Mouse (Mus musculus) liver, postnatal 0 days (tissue): Measurements from ENCODE around the gene Gp9. TPM values are rescaled to one million over a fixed set of nuclear protein-coding genes. Genes with fewer than 3 reads are reported as not detected.

Experiments
- ATAC-seq: fragments of 200-750 bp; cut with Nextera tagmentation; 2 replicates; pipeline ENCODE4 v1.8.0; 2017; ENCODE audit warnings: mild to moderate bottlenecking, moderate library complexity
- DNase-seq: peaks from one replicate; pipeline ENCODE4 v3.0.0-alpha.2; 2016
- H3K27ac ChIP-seq: fragments of 300-500 bp; sonication (generic); 2 replicates; pipeline ENCODE4 v1.5.1; 2014; ENCODE audit warnings: antibody characterized with exemption, moderate library complexity, mild to moderate bottlenecking, low read depth
- H3K27me3 ChIP-seq: fragments of 300-500 bp; sonication (generic); 2 replicates; pipeline ENCODE4 v1.6.1; 2014; ENCODE audit warnings: low read length, control low read depth, mixed read lengths; ENCODE audit not compliant: insufficient read depth
- H3K36me3 ChIP-seq: fragments of 300-500 bp; sonication (generic); replicated peaks from 2 replicates; pipeline ENCODE4 v1.6.1; 2014; ENCODE audit warnings: mild to moderate bottlenecking, control low read depth, low read length, moderate library complexity, mixed read lengths; ENCODE audit not compliant: insufficient read depth
- H3K4me1 ChIP-seq: fragments of 300-500 bp; sonication (generic); 2 replicates; pipeline ENCODE4 v1.6.1; 2014; ENCODE audit warnings: antibody characterized with exemption, mild to moderate bottlenecking, control low read depth; ENCODE audit not compliant: insufficient read depth
- H3K4me2 ChIP-seq: fragments of 300-500 bp; sonication (generic); 2 replicates; pipeline ENCODE4 v1.6.1; 2014; ENCODE audit warnings: low read depth, mild to moderate bottlenecking, low read length, moderate library complexity, mixed read lengths
- H3K4me3 ChIP-seq: fragments of 300-500 bp; sonication (generic); 2 replicates; pipeline ENCODE4 v1.5.1; 2014; ENCODE audit warnings: low read depth, low read length
- H3K9ac ChIP-seq: fragments of 300-500 bp; sonication (generic); replicated peaks from 2 replicates; pipeline ENCODE4 v1.6.1; 2014; ENCODE audit warnings: mild to moderate bottlenecking, moderate library complexity
- H3K9me3 ChIP-seq: fragments of 300-500 bp; sonication (generic); 2 replicates; pipeline ENCODE4 v1.6.1; 2016; ENCODE audit warnings: mild to moderate bottlenecking, control low read depth, low read length, mixed read lengths
- CTCF ChIP-seq: sonication (generic); IDR thresholded peaks from 2 replicates; pipeline ENCODE4 v1.5.1; 2016; ENCODE audit warnings: antibody characterized with exemption, low read depth
- EP300 ChIP-seq: IDR thresholded peaks from 2 replicates; pipeline ENCODE4 v1.6.1; 2016; ENCODE audit warnings: antibody characterized with exemption, low read depth, mild to moderate bottlenecking
- WGBS: fragments of 180-500 bp; shearing (Covaris S2); extraction: QIAGEN DNeasy Blood & Tissue Kit; methylation state at CpG from one replicate; pipeline ENCODE4 v1.1.7; 2014; ENCODE audit not compliant: insufficient replicate concordance; 5-methylcytosine and 5-hydroxymethylcytosine counted together
- polyA plus RNA-seq: library from polyadenylated mRNA; unstranded; fragments of >200 nt; fragmentation: Nextera tagmentation; extraction: Ambion mirVana; gene quantifications from 2 replicates; pipeline ENCODE4 v1.2.1, GENCODE M21; 2015

The Gp9 gene
- polyA plus RNA-seq, 1 experiment from 2014 or later = 38.0 TPM

DNA sequence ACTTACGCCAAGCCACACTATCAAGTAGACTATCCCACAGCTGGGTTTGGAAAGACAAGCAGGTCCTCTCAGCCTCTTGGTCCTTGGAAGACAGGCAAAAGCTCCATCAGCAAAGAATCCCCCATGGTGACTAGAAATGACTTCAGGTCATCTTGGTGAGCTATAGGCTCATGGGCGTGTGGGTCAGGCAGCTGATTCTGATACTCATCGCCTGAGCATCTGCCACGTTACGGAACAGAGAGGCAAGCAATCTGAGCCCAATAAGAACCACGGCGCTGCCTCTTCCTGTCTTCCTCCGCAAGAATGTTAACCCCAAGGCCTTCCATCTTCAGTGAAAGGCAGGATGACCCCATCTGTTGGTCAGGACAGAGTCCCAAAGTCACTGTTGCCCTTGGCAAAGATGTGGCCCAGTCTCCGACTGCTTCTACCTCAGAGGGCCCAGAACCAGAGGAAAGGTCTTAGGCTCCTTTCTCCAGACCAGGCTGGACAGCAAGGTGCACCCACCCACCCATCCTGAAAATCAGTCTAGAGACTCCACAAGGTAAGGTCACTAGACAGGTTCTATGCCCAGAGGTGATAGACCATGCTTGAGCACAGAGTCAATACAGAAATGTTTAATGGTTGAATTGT lies 10.5 kb downstream of the Gp9 start:
- Histone ChIP-seq H3K9me3 (no peaks in the 10 kb centered on the region), H3K4me2 (no peak overlapping the region), H3K4me3 (no peak overlapping the region), H3K36me3 (peaks cover 30% of the 10 kb centered on the region), H3K27ac (peak overlapping the region; percentile 92), H3K9ac (no peak overlapping the region), H3K27me3 (no peaks in the 10 kb centered on the region), H3K4me1 (peaks cover 49% of the 10 kb centered on the region)
- ATAC-seq (no peak), DNase-seq (no peak)
- 89% methylated on average over 9 of the region's 9 CpGs for WGBS
- TF ChIP-seq CTCF (no peak), EP300 (no peak)

DNA sequence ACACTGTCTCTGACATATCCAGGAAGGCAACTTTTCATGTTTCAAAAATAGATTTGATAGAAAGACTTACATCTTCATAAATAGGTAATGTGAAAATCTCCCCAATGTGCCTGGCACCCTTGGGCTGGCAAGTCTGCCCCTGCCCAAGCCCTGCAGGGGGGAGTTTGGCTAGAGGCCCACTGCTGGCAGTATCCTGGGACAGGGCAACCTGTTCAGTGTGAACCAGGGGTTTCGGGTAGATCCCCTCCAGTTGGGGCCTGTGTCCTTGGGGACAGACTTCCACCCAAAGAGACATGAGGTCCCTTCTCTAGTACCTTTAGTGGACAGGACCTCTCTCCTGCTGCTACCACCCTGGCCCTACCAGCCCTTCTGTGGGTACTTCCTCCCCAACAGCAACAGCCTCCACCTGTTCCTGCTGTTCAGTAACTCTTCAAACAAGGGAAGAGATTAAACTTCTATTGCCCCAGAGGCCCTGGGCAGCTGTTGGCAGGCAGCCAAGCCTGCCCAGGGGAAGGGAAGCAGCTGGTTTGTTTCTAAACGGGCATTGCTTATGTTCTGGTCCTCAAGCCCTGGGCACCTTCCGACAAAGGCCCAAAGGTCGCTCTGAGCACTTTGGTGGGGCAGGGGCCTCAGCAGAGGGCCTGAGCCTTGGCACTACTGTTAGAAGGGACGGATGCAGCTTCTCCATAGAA lies 11.2 kb downstream of the Gp9 start:
- H3K4me3 ChIP-seq = no peak overlapping the region
- peak overlapping the region; percentile 60 for H3K9ac ChIP-seq
- no peaks in the 10 kb centered on the region for H3K27me3 ChIP-seq
- peak overlapping the region; percentile 52 for H3K4me2 ChIP-seq
- peaks cover 37% of the 10 kb centered on the region for H3K36me3 ChIP-seq
- H3K4me1 ChIP-seq = peaks cover 49% of the 10 kb centered on the region
- peak; percentile 80 for DNase-seq
- H3K9me3 ChIP-seq = no peaks in the 10 kb centered on the region
- WGBS = 30% methylated on average over 5 of the region's 5 CpGs
- TF ChIP-seq EP300 = no peak
- no peak for TF ChIP-seq CTCF
- H3K27ac ChIP-seq = peak overlapping the region; percentile 92
- peak; percentile 32 for ATAC-seq

DNA sequence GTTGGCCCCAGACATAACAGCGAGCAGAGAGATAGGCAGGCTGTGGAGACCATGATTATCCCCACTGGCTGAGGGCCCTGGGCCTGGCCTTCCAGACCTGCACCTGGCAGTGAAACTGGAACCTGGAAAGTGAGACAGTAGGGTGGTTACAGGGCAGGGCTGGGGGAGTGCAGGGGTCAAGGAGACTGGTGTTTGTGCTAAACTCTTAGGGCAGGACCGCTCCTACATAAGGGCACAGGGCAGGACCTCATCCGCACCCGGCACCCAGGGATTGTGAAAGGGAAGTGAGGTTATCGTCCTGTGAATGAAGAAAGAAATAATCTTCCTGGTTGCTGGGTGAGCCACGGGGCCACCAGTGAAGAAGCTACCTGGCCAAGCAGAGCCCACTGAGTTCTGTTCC lies 11.9 kb downstream of the Gp9 start:
- Histone ChIP-seq H3K4me3 (no peak overlapping the region), H3K27me3 (no peaks in the 10 kb centered on the region), H3K9ac (peak overlapping the region; percentile 60), H3K27ac (peak overlapping the region; percentile 92), H3K4me2 (peak overlapping the region; percentile 52), H3K4me1 (peaks cover 49% of the 10 kb centered on the region), H3K9me3 (no peaks in the 10 kb centered on the region), H3K36me3 (peaks cover 44% of the 10 kb centered on the region)
- DNase-seq (peak; percentile 25), ATAC-seq (no peak)
- WGBS = 64% methylated on average over 6 of the region's 6 CpGs
- TF ChIP-seq EP300 (no peak), CTCF (no peak)

DNA sequence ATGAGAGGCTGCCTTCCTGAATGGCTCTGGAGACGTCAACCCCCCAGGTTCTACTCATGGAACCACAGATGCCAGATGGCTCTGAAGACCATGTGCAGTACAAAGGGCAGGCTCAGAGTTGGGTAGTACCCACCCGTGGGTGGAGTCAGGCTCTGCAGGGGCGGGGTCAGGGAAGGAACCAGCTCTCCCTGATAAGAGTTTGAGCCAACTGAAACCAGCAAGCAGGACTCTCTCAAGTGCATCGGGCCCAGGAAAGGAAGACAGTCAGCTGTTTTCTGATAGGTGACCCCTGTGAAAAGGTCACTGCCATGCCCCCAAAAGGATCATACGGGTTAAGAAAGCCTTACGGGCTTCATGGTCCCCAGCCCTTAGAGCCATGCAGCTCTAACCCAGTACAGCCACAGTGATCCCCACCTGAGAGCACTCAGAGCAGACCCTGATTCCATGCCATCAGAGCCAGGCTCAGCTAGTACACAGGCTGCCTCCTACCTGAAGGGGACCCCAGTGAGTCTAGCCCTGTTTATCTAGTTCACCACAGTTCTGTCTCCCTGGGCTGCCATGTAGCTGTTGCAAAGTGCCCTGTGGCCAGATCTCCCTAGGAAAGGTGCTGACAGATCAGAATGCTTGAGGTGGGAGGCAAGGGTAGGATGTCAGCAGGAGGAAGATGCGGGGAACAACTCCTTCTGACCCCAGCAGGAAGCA lies 13.1 kb downstream of the Gp9 start:
- Histone ChIP-seq H3K36me3 (peaks cover 48% of the 10 kb centered on the region), H3K4me2 (peak overlapping the region; percentile 29), H3K9ac (peak overlapping the region; percentile 31; the same call in 1 of the 2 replicates), H3K4me1 (peaks cover 54% of the 10 kb centered on the region), H3K27me3 (no peaks in the 10 kb centered on the region), H3K27ac (peak overlapping the region; percentile 92), H3K9me3 (no peaks in the 10 kb centered on the region), H3K4me3 (no peak overlapping the region)
- WGBS = 39% methylated on average over 7 of the region's 7 CpGs
- ATAC-seq (peak; percentile 88), DNase-seq (peak; percentile 91)
- peak; percentile 62; the same call in 1 of the 2 replicates for TF ChIP-seq EP300
- peak; percentile 44 for TF ChIP-seq CTCF

DNA sequence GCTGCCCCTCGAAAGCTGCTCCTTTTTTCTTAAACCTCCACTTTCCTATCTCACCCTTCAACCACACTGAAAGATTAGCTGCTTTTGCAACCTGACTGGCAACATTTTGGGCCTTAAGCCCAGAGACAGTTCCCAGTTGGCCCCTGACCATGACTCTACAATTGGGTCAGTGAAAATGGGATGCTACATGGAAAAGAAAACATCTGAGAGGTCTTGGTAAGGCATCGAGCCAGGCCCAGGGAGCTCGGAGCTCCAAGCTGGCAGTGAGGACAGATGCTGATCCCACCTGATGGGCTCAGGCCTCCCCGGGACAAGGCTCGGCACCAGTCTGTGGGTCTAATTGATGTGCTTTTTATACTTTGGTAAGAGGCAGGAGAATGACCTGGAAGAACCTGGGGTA lies 14.0 kb downstream of the Gp9 start:
- H3K27ac ChIP-seq = peak overlapping the region; percentile 77
- H3K36me3 ChIP-seq = peaks cover 48% of the 10 kb centered on the region
- H3K27me3 ChIP-seq = no peaks in the 10 kb centered on the region
- ATAC-seq (no peak), DNase-seq (no peak)
- H3K4me1 ChIP-seq = peaks cover 63% of the 10 kb centered on the region
- TF ChIP-seq EP300 (no peak), CTCF (no peak)
- H3K4me2 ChIP-seq = no peak overlapping the region
- H3K9me3 ChIP-seq = no peaks in the 10 kb centered on the region
- H3K9ac ChIP-seq = no peak overlapping the region
- H3K4me3 ChIP-seq = no peak overlapping the region
- WGBS = 87% methylated on average over 5 of the region's 5 CpGs
